Mouse (Mus musculus) MEL (cell line): ENCODE measurements around the gene Keap1. TPM values are rescaled to one million over a fixed set of nuclear protein-coding genes. Genes with fewer than 3 reads are reported as not detected.

Source experiments
- DNase-seq: peaks from one replicate; pipeline ENCODE4 v3.0.0; 2011; ENCODE audit warnings: low read depth, low spot score
- H3K27ac ChIP-seq: 2 replicates; pipeline ENCODE4 v1.5.1; 2012; ENCODE audit warnings: low read depth, mild to moderate bottlenecking, control low read depth, low read length, moderate library complexity; ENCODE audit not compliant: control insufficient read depth
- H3K27me3 ChIP-seq, 2 experiments: fragments of 150-350 bp in 1 of 2; sonication (generic) in 1 of 2; 2 replicates each; pipeline ENCODE4 v1.6.1; 2012; ENCODE audit warnings: low read length in 2 of 2, mild to moderate bottlenecking in 2 of 2, improper control_type of control experiment in 1 of 2, moderate library complexity in 1 of 2; ENCODE audit not compliant: insufficient read depth in 2 of 2, control insufficient read depth in 1 of 2
- H3K36me3 ChIP-seq, 2 experiments: 2 replicates each; pipeline ENCODE4 v1.6.1; 2012 to 2014; ENCODE audit warnings: low read length in 2 of 2, improper control_type of control experiment in 1 of 2, inconsistent platforms in 1 of 2, mild to moderate bottlenecking in 1 of 2; ENCODE audit not compliant: insufficient read depth in 2 of 2, control insufficient read depth in 1 of 2
- H3K4me1 ChIP-seq, 2 experiments: fragments of 150-350 bp in 1 of 2; sonication (generic) in 1 of 2; 2 replicates each; pipeline ENCODE4 v1.6.1; 2012; ENCODE audit warnings: low read length in 2 of 2, improper control_type of control experiment in 1 of 2, mild to moderate bottlenecking in 1 of 2; ENCODE audit not compliant: insufficient read depth in 2 of 2, control insufficient read depth in 1 of 2
- H3K4me3 ChIP-seq, 2 experiments: fragments of 150-350 bp in 1 of 2; sonication (generic) in 1 of 2; 2 replicates each; pipeline ENCODE4 v1.5.1; 2012; ENCODE audit warnings: low read depth in 2 of 2, low read length in 2 of 2, mild to moderate bottlenecking in 2 of 2, moderate library complexity in 2 of 2, control low read depth in 1 of 2, improper control_type of control experiment in 1 of 2; ENCODE audit not compliant: control insufficient read depth in 1 of 2, insufficient read depth in 1 of 2
- H3K79me2 ChIP-seq: 2 replicates; pipeline ENCODE4 v1.6.1; 2012; ENCODE audit warnings: mild to moderate bottlenecking, low read length, moderate library complexity; ENCODE audit not compliant: control insufficient read depth, poor library complexity, insufficient read depth
- H3K9ac ChIP-seq: 2 replicates; pipeline ENCODE4 v1.6.1; 2012; ENCODE audit warnings: low read depth, mild to moderate bottlenecking, control low read depth, low read length, moderate library complexity; ENCODE audit not compliant: control insufficient read depth, poor library complexity, severe bottlenecking
- H3K9me3 ChIP-seq: fragments of 150-350 bp; sonication (generic); replicated peaks from 2 replicates; pipeline ENCODE4 v1.6.1; 2012; ENCODE audit warnings: mild to moderate bottlenecking, low read length, improper control_type of control experiment, moderate library complexity; ENCODE audit not compliant: insufficient read depth
- CHD1 ChIP-seq: IDR thresholded peaks from 2 replicates; pipeline ENCODE4 v1.6.1; 2012; ENCODE audit warnings: low read depth, mild to moderate bottlenecking, inconsistent platforms, low read length, improper control_type of control experiment
- CTCF ChIP-seq, 3 experiments: IDR thresholded peaks in 2 of 3; conservative IDR thresholded peaks in 1 of 3; 2 replicates each; pipeline ENCODE4 v1.5.1; 2011 to 2012; ENCODE audit warnings: low read length in 3 of 3, low read depth in 2 of 3, mild to moderate bottlenecking in 2 of 3, improper control_type of control experiment in 1 of 3, inconsistent platforms in 1 of 3, mixed read lengths in 1 of 3, moderate library complexity in 1 of 3; ENCODE audit not compliant: control insufficient read depth in 1 of 3, insufficient read depth in 1 of 3, poor library complexity in 1 of 3, severe bottlenecking in 1 of 3
- E2F4 ChIP-seq: IDR thresholded peaks from 2 replicates; pipeline ENCODE4 v1.6.1; 2011; ENCODE audit warnings: low read depth, low read length, improper control_type of control experiment, borderline replicate concordance
- ELF1 ChIP-seq: IDR thresholded peaks from 2 replicates; pipeline ENCODE4 v1.6.1; 2014; ENCODE audit warnings: low read depth, mild to moderate bottlenecking, inconsistent platforms, low read length, improper control_type of control experiment, moderate library complexity
- EP300 ChIP-seq, 2 experiments: IDR thresholded peaks; 2 replicates each; pipeline ENCODE4 v1.6.1; 2011; ENCODE audit warnings: improper control_type of control experiment in 2 of 2, low read length in 2 of 2, low read depth in 1 of 2, mild to moderate bottlenecking in 1 of 2
- ETS1 ChIP-seq: IDR thresholded peaks from 2 replicates; pipeline ENCODE4 v1.6.1; 2012; ENCODE audit warnings: low read depth, mild to moderate bottlenecking, inconsistent platforms, low read length, improper control_type of control experiment, moderate library complexity
- GATA1 ChIP-seq: IDR thresholded peaks from 2 replicates; pipeline ENCODE4 v1.6.1; 2011; ENCODE audit warnings: low read depth, low read length, improper control_type of control experiment
- HCFC1 ChIP-seq: IDR thresholded peaks from 2 replicates; pipeline ENCODE4 v1.6.1; 2012; ENCODE audit warnings: low read depth, mild to moderate bottlenecking, inconsistent platforms, low read length, improper control_type of control experiment, moderate library complexity
- JUND ChIP-seq: IDR thresholded peaks from 2 replicates; pipeline ENCODE4 v1.6.1; 2011; ENCODE audit warnings: low read depth, mild to moderate bottlenecking, improper control_type of control experiment, low read length
- KAT2A ChIP-seq: conservative IDR thresholded peaks from 2 replicates; pipeline ENCODE4 v1.6.1; 2012; ENCODE audit warnings: low read depth, low read length, improper control_type of control experiment, inconsistent platforms
- MAFK ChIP-seq: IDR thresholded peaks from 2 replicates; pipeline ENCODE4 v1.6.1; 2011; ENCODE audit warnings: low read depth, mild to moderate bottlenecking, low read length, improper control_type of control experiment, borderline replicate concordance
- MAX ChIP-seq: IDR thresholded peaks from 2 replicates; pipeline ENCODE4 v1.6.1; 2011; ENCODE audit warnings: low read length, improper control_type of control experiment
- MEF2A ChIP-seq: IDR thresholded peaks from 2 replicates; pipeline ENCODE4 v1.6.1; 2014; ENCODE audit warnings: low read depth, mild to moderate bottlenecking, inconsistent platforms, low read length, improper control_type of control experiment; ENCODE audit not compliant: poor library complexity, insufficient replicate concordance, severe bottlenecking; ENCODE audit errors: extremely low read depth
- MXI1 ChIP-seq: IDR thresholded peaks from 2 replicates; pipeline ENCODE4 v1.6.1; 2011; ENCODE audit warnings: mild to moderate bottlenecking, low read depth, low read length, improper control_type of control experiment
- MYB ChIP-seq: IDR thresholded peaks from 2 replicates; pipeline ENCODE4 v1.6.1; 2011; ENCODE audit warnings: mild to moderate bottlenecking, low read depth, low read length, improper control_type of control experiment
- MYC ChIP-seq: IDR thresholded peaks from 2 replicates; pipeline ENCODE4 v1.6.1; 2011; ENCODE audit warnings: low read depth, mild to moderate bottlenecking, low read length, improper control_type of control experiment, moderate library complexity
- NELFE ChIP-seq: IDR thresholded peaks from 2 replicates; pipeline ENCODE4 v1.6.1; 2011; ENCODE audit warnings: low read depth, low read length, improper control_type of control experiment
- NRF1 ChIP-seq: IDR thresholded peaks from 2 replicates; pipeline ENCODE4 v1.6.1; 2014; ENCODE audit warnings: low read depth, mild to moderate bottlenecking, inconsistent platforms, low read length, improper control_type of control experiment, moderate library complexity; ENCODE audit not compliant: poor library complexity, insufficient read depth, severe bottlenecking
- POLR2AphosphoS2 ChIP-seq: IDR thresholded peaks from 2 replicates; pipeline ENCODE4 v1.6.1; 2011; ENCODE audit warnings: low read length, improper control_type of control experiment
- POLR2AphosphoS5 ChIP-seq: IDR thresholded peaks from 2 replicates; pipeline ENCODE4 v1.6.1; 2012; ENCODE audit warnings: low read depth, borderline replicate concordance, mild to moderate bottlenecking, inconsistent platforms, low read length, moderate library complexity, mixed read lengths
- RAD21 ChIP-seq: IDR thresholded peaks from 2 replicates; pipeline ENCODE4 v1.6.1; 2011; ENCODE audit warnings: mild to moderate bottlenecking, low read depth, low read length, improper control_type of control experiment
- RCOR1 ChIP-seq: IDR thresholded peaks from 2 replicates; pipeline ENCODE4 v1.6.1; 2012; ENCODE audit warnings: low read depth, mild to moderate bottlenecking, inconsistent platforms, low read length, improper control_type of control experiment
- SIN3A ChIP-seq: IDR thresholded peaks from 2 replicates; pipeline ENCODE4 v1.6.1; 2012; ENCODE audit warnings: low read length, improper control_type of control experiment, inconsistent platforms
- SMC3 ChIP-seq: IDR thresholded peaks from 2 replicates; pipeline ENCODE4 v1.6.1; 2011; ENCODE audit warnings: low read depth, low read length, improper control_type of control experiment
- TAL1 ChIP-seq: IDR thresholded peaks from 2 replicates; pipeline ENCODE4 v1.6.1; 2012; ENCODE audit warnings: mild to moderate bottlenecking, inconsistent platforms, low read length, moderate library complexity, mixed read lengths
- TBP ChIP-seq: IDR thresholded peaks from 2 replicates; pipeline ENCODE4 v1.8.0; 2011; ENCODE audit warnings: low read depth, low read length, improper control_type of control experiment
- TCF12 ChIP-seq: IDR thresholded peaks from 2 replicates; pipeline ENCODE4 v1.6.1; 2014; ENCODE audit warnings: low read depth, mild to moderate bottlenecking, inconsistent platforms, low read length, improper control_type of control experiment, moderate library complexity
- UBTF ChIP-seq: IDR thresholded peaks from 2 replicates; pipeline ENCODE4 v1.6.1; 2012; ENCODE audit warnings: low read depth, mild to moderate bottlenecking, inconsistent platforms, low read length, improper control_type of control experiment, moderate library complexity, borderline replicate concordance; ENCODE audit not compliant: insufficient read depth
- USF1 ChIP-seq: IDR thresholded peaks from 2 replicates; pipeline ENCODE4 v1.6.1; 2014; ENCODE audit warnings: low read depth, mild to moderate bottlenecking, inconsistent platforms, low read length, improper control_type of control experiment, moderate library complexity
- USF2 ChIP-seq, 2 experiments: IDR thresholded peaks; 2 replicates each; pipeline ENCODE4 v1.6.1; 2011 to 2012; ENCODE audit warnings: improper control_type of control experiment in 2 of 2, low read length in 2 of 2, borderline replicate concordance in 1 of 2, inconsistent platforms in 1 of 2, low read depth in 1 of 2, mild to moderate bottlenecking in 1 of 2; ENCODE audit not compliant: insufficient read depth in 1 of 2
- ZC3H11A ChIP-seq: IDR thresholded peaks from 2 replicates; pipeline ENCODE4 v1.6.1; 2012; ENCODE audit warnings: low read depth, mild to moderate bottlenecking, inconsistent platforms, low read length, improper control_type of control experiment
- ZKSCAN1 ChIP-seq: IDR thresholded peaks from 2 replicates; pipeline ENCODE4 v1.6.1; 2012; ENCODE audit warnings: low read depth, mild to moderate bottlenecking, inconsistent platforms, low read length, improper control_type of control experiment, moderate library complexity
- ZMIZ1 ChIP-seq: IDR thresholded peaks from 2 replicates; pipeline ENCODE4 v1.6.1; 2012; ENCODE audit warnings: low read depth, mild to moderate bottlenecking, inconsistent platforms, low read length, improper control_type of control experiment, moderate library complexity
- ZNF384 ChIP-seq: IDR thresholded peaks from 2 replicates; pipeline ENCODE4 v1.6.1; 2012; ENCODE audit warnings: low read depth, mild to moderate bottlenecking, inconsistent platforms, low read length, improper control_type of control experiment
- polyA plus RNA-seq, 2 experiments: library from polyadenylated mRNA; stranded (reverse) in 1 of 2; unstranded in 1 of 2; fragments of >175 nt in 1 of 2; fragments of >200 nt in 1 of 2; gene quantifications; 2 replicates each; pipeline versions ENCODE4 v1.2.1 to v1.2.4; 2012; ENCODE audit warnings: low replicate concordance in 2 of 2, low read depth in 1 of 2; ENCODE audit not compliant: insufficient read length in 2 of 2, insufficient read depth in 1 of 2, missing spikeins in 1 of 2
- total RNA-seq: library from RNA; depleted of rRNA; stranded (reverse); fragments of 300-350 nt; gene quantifications from 2 replicates; pipeline ENCODE4 v1.2.3, GENCODE M21; 2012

Gene Keap1
- total and polyA plus RNA-seq, 3 experiments: 67.5 to 174 (median 171) TPM

- H3K4me3 ChIP-seq: peak overlapping the region; percentile 48 to 60
- peaks cover 9% of the 10 kb centered on the region for H3K79me2 ChIP-seq
- H3K9me3 ChIP-seq: no peaks in the 10 kb centered on the region
- no peaks in the 10 kb centered on the region for H3K27me3 ChIP-seq
- peaks cover 0 to 28% of the 10 kb centered on the region in 2 experiments; a peak in 2 of 4 replicates for H3K36me3 ChIP-seq
- peak overlapping the region; percentile 73 for H3K9ac ChIP-seq
- DNase-seq: peak; percentile 95
- peak overlapping the region; percentile 80 for H3K27ac ChIP-seq
- peaks cover 26 to 38% of the 10 kb centered on the region in 2 experiments for H3K4me1 ChIP-seq
- TF ChIP-seq RAD21 (no peak), GATA1 (peak; percentile 88), RCOR1 (peak; percentile 69), MAX (peak; percentile 53), POLR2AphosphoS2 (no peak; the same call in 1 of the 2 replicates), JUND (no peak), HCFC1 (peak; percentile 24; the same call in 1 of the 2 replicates), MAFK (no peak), TAL1 (peak; percentile 64), USF1 (peak; percentile 27; the same call in 1 of the 2 replicates), UBTF (peak; percentile 53; the same call in 1 of the 2 replicates), ZNF384 (no peak; the same call in 1 of the 2 replicates), SMC3 (no peak), MYC (peak; percentile 38), TCF12 (peak; percentile 84), SIN3A (peak; percentile 61; the same call in 1 of the 2 replicates), ELF1 (peak; percentile 66), EP300 (IDR thresholded peaks at IDR 0.05; ENCODE audit: low read depth in 1 of 2, low read length in 2 of 2) (peak; percentile 85 to 87), TBP (peak; percentile 82), E2F4 (no peak), ZC3H11A (no peak), POLR2AphosphoS5 (peak; percentile 14; the same call in 1 of the 2 replicates), CHD1 (peak; percentile 64), USF2 (IDR thresholded peaks at IDR 0.05; ENCODE audit: borderline replicate concordance in 1 of 2, insufficient read depth in 1 of 2, low read depth in 1 of 2, low read length in 2 of 2) (no peak), ETS1 (peak; percentile 72), MEF2A (no peak), NELFE (peak; percentile 51; the same call in 1 of the 2 replicates), NRF1 (no peak; the same call in 1 of the 2 replicates), KAT2A (no peak), ZKSCAN1 (peak; percentile 84), ZMIZ1 (no peak; the same call in 1 of the 2 replicates), MXI1 (peak; percentile 63), MYB (peak; percentile 86), CTCF (IDR thresholded peaks at IDR 0.05 in 2 of 3, conservative IDR thresholded peaks at IDR 0.05 in 1 of 3; ENCODE audit: control insufficient read depth in 1 of 3, insufficient read depth in 1 of 3, low read depth in 2 of 3, low read length in 3 of 3, poor library complexity in 1 of 3, severe bottlenecking in 1 of 3) (peak in 2 of 3 experiments; percentile 0 to 3; a peak in 1 of 6 replicates)
Measured at GRCm38 (mm10) chr9:21181421-21182220, 57.5 kb downstream of the Keap1 start.
